Mouse (Mus musculus): ENCODE data around the gene Tap2.
"Not testable (repeated sequence)": the region's sequence is repeated elsewhere in the genome, so short reads cannot be mapped to it uniquely, and the experiment has no call there.

Tap2 gene

DNA sequence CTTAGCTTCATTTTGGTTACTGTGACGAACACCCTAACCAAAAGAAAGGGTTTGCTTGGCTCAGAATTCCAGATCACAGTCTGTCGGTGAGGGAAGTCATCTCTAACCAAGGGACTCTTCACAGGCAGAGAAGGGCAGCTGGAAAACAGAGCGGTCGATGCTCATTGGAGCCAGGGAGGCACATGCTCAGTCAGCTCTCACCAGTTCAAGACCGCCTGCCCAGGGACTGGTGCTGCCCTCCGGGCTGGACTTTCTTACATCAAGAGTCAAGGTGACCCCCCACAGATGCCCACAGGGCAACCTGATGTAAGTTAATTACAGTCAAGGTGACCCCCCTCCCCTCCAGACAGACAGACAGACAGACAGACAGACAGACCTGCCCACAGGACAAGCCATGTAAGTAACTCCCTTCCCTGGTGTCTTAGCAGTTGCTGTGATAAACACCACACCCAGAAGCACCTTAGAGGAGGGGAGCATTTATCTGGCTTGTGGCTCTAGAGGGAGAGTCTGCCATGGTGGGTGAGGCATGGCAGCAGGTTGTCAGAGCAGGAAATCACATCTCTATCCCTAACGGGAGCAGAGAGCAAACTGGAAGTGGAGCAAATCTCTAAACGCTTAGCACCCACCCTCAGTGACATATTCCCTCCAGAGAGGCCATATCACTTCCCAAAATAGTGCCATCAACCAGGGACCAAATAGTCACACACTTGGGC is 14.0 kb downstream of the Tap2 start:
- no peak for DNase-seq

DNA sequence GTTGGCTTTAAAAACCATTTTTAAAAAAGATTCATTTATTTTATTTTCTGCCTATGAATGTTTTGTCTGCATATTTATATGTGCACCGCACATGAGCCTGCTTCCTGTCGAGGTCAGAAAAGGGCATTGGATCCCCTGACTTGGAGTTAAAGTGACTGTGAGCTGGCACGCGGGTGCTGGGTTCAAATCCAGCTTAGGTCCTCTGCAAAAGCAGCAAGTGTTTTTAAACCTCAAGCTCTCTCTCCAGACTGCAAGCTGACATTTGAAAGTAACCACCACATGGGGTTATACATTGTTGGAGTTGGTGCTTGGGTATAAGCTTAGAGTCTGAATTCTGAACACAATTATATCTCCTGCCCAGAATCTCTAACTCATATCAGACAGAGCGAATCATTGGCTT is 14.7 kb downstream of the Tap2 start:
- no peak for DNase-seq

DNA sequence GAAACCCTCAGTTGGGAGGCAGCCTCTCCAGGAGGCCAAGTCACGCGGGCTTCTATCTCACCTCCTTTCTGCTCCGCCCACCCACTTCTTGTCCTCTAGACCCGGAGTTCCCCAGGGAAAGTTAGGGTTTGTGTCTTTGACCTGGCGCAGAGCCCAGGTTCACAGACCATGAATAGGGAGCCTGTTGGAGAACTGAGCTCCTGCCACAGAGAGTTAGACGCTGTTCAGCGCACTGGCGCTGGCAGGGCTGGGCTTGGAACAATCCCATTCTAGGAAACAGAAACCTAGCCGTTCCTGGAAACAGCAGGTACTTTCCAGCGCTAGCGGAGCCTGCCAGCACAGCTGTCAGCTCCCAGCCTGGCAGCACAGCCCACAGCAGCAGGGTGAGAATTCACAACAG is 15.3 kb downstream of the Tap2 start:
- DNase-seq: no peak

DNA sequence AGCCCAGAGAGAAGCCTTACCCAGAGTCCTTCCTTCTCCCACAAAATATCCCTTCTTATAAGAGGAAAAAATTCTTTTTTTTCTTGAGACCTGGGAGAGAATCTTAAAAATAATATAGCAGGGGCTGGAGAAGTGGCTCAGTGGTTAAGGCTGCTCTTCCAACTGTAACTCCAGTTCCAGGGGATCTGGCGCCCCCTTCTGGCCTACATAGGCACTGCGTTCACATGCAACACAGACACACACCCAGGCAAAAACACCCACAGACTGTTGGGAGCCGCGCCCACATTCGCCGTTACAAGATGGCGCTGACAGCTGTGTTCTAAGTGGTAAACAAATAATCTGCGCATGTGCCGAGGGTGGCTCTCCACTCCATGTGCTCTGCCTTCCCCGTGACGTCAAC is 15.8 kb downstream of the Tap2 start:
- not testable (repeated sequence) for DNase-seq

DNA sequence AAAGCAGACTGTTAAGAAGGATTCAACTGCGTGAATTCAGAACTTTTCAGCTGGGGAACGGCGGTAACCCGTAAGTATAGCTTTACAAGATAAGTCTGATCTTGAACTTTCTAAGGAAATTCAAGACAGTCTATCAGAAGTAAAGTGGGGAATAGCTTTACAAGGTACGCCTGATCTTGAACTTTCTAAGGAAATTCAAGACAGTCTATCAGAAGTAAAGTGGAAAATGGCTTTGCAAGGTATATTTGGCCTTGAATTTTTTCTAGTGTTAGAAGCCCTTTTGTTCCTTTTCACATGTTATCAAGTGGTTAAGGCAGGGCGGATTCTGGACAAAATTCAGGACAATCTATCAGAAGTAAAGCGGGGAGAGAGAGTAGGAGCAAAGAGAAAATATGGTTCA is 16.5 kb downstream of the Tap2 start:
- DNase-seq: peak; percentile 35

DNA sequence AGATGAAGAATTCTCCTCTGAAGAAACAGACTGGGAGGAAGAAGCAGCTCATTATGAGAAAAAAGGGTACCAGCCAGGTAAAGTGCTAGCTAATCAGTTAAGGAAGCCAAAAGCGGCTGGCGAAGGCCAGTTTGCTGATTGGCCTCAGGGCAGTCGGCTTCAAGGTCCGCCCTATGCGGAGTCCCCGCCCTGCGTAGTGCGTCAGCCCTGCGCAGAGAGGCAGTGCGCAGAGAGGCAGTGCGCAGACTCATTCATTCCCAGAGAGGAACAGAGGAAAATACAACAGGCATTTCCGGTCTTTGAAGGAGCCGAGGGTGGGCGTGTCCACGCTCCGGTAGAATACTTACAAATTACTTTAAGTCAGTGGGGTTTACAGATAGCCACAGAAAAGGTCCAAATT is 17.1 kb downstream of the Tap2 start:
- not testable (repeated sequence) for DNase-seq

DNA sequence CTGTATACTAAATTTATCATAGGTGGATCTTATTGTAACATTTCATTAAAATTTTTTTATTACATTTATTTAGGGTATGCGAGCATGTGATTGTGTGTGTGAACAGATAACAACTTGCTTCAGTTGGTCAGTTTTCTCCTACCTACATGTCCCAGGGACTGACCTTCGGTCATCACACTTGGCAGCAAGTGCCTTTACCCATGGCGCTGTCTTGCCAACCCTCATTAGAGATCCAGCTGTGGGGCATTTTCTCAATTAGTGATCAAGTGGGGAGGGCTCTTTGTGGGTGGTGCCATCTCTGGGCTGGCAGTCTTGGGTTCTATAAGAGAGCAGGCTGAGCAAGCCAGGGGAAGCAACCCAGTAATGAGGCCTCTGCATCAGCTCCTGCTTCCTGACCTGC is 21.5 kb downstream of the Tap2 start:
- no peak for DNase-seq

DNA sequence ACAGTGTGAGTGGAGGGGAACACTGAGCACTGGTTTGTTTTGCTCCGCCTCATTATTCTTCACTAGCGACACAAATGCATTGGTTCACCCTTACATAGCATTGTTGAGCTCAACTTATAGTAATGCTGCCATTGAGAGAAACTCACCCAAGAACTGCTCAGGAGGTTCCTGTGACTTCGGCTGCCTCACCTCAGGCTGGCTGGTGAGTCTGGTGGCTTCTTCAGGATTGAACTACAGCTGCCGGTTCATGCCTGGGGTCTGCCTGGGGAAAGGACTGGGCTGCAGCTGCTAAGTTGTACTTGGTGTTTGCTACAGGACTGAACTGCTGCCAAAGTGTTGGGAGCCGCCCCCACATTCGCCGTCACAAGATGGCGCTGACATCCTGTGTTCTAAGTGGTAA is 22.1 kb downstream of the Tap2 start:
- DNase-seq: no peak

DNA sequence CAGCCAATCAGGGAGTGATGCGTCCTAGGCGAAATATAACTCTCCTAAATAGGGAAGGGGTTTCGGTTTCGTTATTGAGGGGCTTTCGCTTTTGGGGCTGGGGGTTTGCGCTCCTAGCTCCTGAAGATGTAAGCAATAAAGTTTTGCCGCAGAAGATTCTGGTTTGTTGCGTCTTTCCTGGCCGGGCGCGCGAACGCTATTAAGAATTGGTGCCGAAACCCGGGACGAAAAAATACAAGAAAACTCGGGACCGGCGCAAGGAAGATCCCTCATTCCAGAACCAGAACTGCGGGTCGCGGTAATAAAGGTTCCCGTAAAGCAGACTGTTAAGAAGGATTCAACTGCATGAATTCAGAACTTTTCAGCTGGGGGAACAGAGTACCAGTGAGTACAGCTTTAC is 22.6 kb downstream of the Tap2 start:
- not testable (repeated sequence) for DNase-seq

DNA sequence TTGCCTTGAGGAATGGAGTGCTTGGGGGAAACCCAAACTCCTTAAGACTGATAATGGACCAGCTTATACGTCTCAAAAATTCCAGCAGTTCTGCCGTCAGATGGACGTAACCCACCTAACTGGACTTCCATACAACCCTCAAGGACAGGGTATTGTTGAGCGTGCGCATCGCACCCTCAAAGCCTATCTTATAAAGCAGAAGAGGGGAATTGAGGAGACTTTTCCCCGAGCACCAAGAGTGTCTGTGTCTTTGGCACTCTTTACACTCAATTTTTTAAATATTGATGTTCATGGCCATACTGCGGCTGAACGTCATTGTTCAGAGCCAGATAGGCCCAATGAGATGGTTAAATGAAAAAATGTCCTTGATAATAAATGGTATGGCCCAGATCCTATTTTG is 27.6 kb downstream of the Tap2 start:
- DNase-seq: not testable (repeated sequence)

DNA sequence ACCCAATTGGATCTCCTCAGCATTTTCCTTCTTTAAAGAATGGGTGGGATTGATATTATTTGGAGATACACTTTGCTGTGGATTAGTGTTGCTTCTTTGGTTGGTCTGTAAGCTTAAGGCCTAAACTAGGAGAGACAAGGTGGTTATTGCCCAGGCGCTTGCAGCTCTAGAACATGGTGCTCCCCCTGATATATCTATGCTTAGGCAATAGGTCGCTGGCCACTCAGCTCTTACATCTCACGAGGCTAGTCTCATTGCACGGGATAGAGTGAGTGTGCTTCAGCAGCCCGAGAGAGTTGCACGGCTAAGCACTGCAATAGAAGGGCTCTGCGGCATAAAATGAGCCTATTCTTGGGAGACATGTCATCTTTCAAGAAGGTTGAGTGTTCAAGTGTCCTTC is 28.7 kb downstream of the Tap2 start:
- not testable (repeated sequence) for DNase-seq

DNA sequence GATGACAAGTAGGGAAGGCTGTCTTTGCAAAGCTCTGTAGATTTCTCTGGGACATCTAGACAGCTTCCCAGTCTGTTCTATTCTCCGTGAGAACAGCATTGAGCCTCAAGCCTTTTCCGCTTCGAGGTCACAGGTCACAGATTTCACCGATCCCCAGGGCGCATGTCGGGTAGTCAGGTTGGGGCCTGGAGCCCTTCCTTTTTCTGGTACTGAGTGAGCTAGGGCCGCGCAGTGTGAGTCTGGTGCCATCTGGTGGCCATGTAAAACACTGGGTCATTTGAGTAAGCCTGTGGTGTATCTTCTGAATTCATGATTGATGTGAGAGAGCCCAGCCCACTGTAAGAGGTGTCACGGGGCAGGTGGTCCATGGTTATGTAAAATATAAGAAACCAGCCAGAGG is 31.6 kb downstream of the Tap2 start:
- DNase-seq: peak; percentile 44

DNA sequence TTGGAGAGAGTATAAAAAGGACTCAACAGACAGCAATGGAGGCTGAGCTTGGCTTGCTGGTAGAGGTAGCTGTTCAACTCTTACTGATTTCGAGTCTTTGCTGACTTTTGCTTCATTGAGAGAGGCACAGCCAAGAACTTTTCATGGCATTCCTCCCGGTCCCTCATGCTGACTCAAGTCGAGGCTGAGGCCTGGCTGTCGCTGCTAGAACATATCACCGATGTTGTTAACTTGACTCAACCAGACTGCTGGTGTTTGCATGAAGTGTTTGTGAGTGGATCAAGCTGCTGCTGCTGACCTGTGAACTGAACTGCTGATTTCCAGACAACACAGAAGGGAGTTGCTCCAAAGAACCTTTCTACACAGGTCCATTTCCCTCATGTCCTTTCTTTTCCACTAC is 33.4 kb downstream of the Tap2 start:
- no peak for DNase-seq

DNA sequence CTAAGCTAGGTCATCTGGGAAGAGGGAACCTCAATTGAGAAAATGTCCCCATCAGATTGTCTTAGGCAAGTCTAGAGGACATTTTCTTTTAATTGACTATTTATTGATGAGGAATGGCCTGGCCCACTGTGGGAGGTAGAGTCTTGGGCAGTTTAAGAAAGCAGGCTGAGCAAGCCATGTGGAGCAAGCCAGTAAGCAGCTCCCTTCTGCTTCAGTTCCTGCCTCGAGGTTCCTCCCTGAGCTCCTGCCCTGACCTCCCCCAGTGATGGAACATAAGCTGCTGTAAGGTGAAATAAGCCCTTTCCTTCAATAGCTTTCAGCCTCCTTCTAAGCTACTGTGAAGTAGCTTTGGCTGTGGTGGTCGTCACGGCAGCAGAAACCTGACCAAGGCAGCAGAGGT is 34.4 kb downstream of the Tap2 start:
- no peak for DNase-seq

DNA sequence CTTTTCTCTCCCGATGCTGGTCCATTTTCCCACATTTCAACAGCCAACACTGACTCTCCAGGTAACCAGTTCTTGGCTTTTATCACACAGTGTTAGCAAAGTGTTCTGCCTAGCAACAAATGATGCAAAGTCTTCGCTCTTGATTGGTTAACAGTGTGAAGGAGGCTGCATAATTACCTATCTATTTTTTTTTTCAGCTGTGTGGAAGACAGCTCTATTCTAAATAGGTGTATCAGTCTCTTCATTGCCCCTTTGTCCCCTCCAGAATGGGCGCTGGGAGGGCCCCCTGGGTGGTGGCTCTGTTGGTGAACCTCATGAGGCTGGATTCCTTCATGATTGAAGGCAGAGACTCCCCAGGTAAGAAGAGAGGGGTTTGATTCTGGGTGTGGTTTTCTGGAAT is 35.4 kb downstream of the Tap2 start, which contains the start of gene H2-Ob:
H2-Ob (plus strand) TSS at position 198 of the 400 bp plus-strand sequence.
- no peak for DNase-seq

DNA sequence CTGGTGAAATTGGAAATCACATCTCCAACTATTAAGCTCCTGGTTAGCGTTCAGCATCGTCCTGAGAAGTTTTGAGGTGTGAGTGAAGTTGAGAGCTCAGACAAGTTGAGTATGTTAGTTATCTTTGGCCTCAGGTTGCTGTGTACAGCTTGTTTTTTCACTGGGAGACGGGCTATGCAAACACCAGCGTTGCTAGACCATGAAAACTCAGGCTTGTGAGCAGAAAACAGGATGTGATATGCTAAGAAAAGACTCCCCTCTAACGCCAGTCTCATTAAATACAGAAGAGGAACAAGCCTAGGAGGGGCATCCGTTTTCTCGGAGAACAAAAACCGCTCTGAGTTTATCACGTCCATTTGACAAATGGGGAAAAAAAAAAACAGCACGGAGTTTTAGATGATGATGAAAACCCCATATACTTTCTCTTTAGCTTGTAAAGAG is 36.3 kb downstream of the Tap2 start:
- no peak for DNase-seq

DNA sequence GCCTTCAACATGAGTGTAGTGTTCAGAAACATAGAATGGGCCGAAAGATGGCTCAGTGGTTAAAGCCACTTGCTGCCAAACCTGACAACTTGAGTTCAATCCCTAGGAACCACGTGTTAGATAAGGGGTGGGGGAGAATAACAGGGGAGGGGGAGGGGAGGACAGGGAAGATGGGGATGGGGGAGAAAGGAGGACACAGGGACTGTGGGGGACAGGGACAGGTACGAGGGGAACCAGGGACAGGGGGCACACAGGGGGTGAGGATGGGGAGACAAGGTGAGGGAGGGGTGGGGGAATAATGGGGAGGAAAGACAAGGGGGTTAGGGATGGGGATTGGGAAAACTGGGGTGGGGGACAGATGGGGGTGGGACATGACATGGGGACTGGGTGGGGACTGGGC is 37.0 kb downstream of the Tap2 start:
- no peak for DNase-seq

DNA sequence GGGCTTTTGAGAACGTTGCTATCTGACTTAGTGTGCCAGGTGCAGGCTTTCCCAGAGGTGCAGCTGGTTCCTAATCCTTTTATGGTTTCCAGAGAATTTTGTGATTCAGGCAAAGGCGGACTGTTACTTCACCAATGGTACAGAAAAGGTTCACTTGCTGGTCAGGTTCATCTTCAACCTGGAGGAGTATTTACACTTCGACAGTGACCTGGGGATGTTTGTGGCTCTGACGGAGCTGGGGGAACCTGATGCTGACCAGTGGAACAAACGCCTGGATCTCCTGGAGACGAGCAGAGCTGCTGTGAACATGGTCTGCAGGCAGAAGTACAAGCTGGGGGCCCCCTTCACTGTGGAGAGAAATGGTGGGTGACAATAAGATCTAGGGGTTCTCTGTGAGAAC is 37.6 kb downstream of the Tap2 start:
- no peak for DNase-seq

DNA sequence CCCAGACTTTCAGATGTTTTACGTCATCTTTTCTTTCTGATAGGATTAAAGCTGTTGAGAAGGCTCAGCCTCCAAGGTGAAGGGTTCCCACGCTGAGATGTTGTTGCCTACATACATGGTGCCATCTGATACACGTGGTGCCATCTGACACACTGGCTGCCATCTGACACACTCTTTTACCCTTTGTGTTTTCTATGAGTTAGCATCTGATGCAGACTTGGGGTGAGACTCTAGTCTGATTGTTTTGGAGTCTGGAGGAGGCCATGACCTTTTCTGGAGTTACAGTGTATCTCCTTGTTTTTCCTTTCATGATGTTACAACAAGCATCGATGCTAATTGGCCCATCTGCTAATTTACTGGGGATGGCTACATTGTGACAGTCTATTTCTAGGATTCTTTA is 41.3 kb downstream of the Tap2 start:
- DNase-seq: no peak

DNA sequence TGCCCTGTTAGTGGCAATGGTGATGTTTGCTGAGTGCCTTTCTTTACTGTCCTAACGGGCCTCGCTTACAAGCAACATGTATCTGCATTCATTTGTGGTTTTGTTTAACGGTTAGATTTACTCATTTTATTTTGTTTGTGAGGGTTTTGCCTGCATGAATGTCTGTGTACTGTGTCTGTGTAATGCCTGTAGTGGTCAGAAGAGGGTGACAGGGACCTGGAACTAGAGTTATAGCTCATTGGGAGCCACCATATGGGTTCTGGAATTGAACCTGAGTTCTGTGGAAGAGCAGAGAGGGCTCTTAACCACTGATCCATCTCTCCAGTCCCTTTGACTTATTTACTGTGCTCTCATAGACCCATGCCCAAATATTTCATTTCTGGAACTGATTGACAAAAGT is 43.7 kb downstream of the Tap2 start:
- DNase-seq: no peak

DNA sequence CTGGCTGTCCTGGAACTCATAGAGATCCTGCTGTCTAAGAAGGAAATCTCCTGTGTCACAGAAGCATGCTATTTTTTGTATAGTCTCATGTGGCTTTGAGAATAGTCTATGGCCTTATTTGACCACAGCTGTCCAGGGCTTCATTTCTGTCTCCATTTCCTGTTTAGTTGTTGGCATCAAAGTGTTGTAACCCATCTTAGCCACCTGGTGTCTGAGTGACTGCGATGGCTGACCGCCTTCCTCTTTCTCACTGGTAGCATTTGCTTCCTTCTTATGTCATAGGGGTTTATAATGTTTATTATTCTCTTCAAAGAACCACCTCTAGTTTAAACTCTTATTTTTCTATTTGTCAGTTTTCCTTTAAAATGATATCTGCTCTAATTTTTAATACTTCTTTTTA is 45.4 kb downstream of the Tap2 start:
- DNase-seq: no peak

DNA sequence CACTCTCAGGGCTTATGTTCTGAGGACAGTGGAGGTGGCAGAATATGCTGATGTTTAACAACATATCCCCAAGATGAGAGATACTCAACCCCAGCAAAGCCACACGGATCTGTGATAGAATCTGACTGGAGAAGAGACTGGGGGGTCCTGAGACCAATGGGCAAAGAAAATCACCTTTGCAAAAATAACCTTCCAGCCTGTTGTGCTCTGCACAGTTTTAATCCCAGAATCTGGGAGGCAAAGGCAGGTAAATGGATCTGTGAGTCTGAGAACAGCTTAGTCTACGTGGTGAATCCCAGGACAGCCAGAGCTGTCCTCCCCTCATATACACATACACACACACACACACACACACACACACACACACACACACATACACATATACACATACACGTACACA is 46.0 kb downstream of the Tap2 start:
- no peak for DNase-seq

DNA sequence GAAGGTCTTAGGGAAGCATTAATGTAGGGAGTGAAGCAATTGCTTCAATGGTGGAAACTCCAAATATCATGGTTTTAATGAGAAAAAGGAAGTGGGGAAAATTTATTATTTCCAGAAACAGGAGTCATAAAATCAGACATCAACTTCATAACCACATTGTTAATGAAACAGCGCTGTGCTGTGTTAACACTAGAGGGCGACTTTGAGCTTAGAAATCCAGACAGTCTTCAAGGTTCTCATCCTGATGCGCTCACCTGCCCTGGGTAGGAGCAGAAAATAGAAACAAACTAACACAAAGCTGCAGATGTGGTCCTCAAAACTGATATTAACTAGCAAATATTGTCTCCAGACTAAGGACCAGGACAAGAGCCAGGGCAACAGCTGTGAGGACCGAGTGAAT is 46.6 kb downstream of the Tap2 start:
- DNase-seq: peak; percentile 23

DNA sequence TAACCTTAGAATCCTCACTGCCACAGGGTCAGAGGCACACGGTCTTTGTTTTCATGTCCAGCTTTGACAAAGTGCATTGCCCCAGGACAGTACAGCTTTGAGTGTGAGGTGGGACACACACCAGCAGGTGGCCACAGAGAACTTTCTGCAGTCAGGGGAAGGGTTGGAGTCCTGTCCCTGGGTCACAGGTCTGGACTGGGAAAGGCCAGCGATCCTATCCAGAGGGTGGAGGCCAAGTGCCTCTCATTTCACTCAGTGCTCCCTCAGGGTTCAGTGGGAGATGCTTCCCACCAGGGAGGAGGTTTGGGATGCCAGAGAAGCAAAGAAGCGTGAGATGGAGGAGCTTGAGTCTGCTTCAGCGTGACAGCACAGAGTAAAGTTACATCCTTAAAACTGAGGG is 48.3 kb downstream of the Tap2 start:
- DNase-seq: no peak

DNA sequence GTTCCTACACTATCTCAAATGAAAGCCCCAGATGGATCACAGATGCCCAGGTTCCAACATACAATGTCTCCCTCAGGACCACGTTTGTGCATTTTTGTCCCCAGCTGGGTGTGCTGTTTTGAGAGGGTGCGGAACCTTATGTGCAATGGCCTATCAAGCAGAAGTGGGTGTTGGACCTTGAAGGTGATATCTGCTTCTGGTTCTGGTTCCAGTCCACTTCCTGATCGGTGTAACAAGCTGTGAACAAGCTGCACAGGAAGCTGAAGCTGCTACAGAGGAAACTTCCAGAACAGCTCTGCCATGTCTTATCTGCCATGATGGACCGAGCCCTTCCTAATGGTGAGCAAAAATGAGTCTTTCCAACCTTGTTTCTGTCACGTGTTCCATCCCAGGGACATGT is 53.2 kb downstream of the Tap2 start:
- DNase-seq: no peak

All from cerebellum, adult 8-10 months (tissue).